Mouse (Mus musculus) hindbrain, embryonic 15.5 days (tissue): ENCODE measurements around the gene Cpxm2. TPM values are rescaled to one million over a fixed set of nuclear protein-coding genes. Genes with fewer than 3 reads are reported as not detected.

Experiments
- ATAC-seq: fragments of 200-750 bp; cut with Nextera tagmentation; 2 replicates; pipeline ENCODE4 v1.8.0; 2017; ENCODE audit warnings: low read depth, moderate number of reproducible peaks, moderate TSS enrichment; ENCODE audit not compliant: low FRiP score
- H3K27ac ChIP-seq: fragments of 300-500 bp; sonication (generic); replicated peaks from 2 replicates; pipeline ENCODE4 v1.5.1; 2015; ENCODE audit warnings: mild to moderate bottlenecking, inconsistent platforms
- H3K27me3 ChIP-seq: fragments of 300-500 bp; sonication (generic); 2 replicates; pipeline ENCODE4 v1.6.1; 2015; ENCODE audit warnings: control low read depth, inconsistent platforms
- H3K36me3 ChIP-seq: fragments of 300-500 bp; sonication (generic); 2 replicates; pipeline ENCODE4 v1.6.1; 2015; ENCODE audit warnings: control low read depth, inconsistent platforms
- H3K4me1 ChIP-seq: fragments of 300-500 bp; sonication (generic); replicated peaks from 2 replicates; pipeline ENCODE4 v1.6.1; 2015; ENCODE audit warnings: control low read depth, inconsistent platforms
- H3K4me2 ChIP-seq: fragments of 300-500 bp; sonication (generic); 2 replicates; pipeline ENCODE4 v1.6.1; 2015; ENCODE audit warnings: moderate library complexity, mild to moderate bottlenecking, inconsistent platforms
- H3K4me3 ChIP-seq: fragments of 300-500 bp; sonication (generic); 2 replicates; pipeline ENCODE4 v1.5.1; 2015; ENCODE audit warnings: mild to moderate bottlenecking, inconsistent platforms
- H3K9ac ChIP-seq: fragments of 300-500 bp; sonication (generic); 2 replicates; pipeline ENCODE4 v1.6.1; 2015; ENCODE audit warnings: inconsistent platforms
- H3K9me3 ChIP-seq: fragments of 300-500 bp; sonication (generic); 2 replicates; pipeline ENCODE4 v1.6.1; 2016; ENCODE audit warnings: control low read depth, inconsistent platforms
- WGBS: fragments of 180-500 bp; shearing (Covaris S2); methylation state at CpG from one replicate; pipeline ENCODE4 v1.1.7; 2015; 5-methylcytosine and 5-hydroxymethylcytosine counted together
- polyA plus RNA-seq: library from polyadenylated mRNA; unstranded; fragments of >200 nt; fragmentation: Nextera tagmentation; extraction: Ambion mirVana; gene quantifications from 2 replicates; pipeline ENCODE4 v1.2.1, GENCODE M21; 2015

Gene Cpxm2
- polyA plus RNA-seq, 1 experiment from 2014 or later = 0.82 TPM

- Histone ChIP-seq H3K27ac (no peak overlapping the region), H3K4me3 (no peak overlapping the region), H3K9me3 (no peaks in the 10 kb centered on the region), H3K36me3 (no peaks in the 10 kb centered on the region), H3K27me3 (no peaks in the 10 kb centered on the region), H3K4me2 (no peak overlapping the region), H3K9ac (no peak overlapping the region), H3K4me1 (no peaks in the 10 kb centered on the region)
- WGBS = 84% methylated on average over 6 of the region's 6 CpGs
- ATAC-seq = no peak
These were observed 83.5 kb downstream of the Cpxm2 start for GRCm38 (mm10) chr7:132070877-132071625.

GRCm38 (mm10) chr7:132067951-132068350 lies 86.6 kb downstream of the Cpxm2 start:
- Histone ChIP-seq H3K36me3 (no peaks in the 10 kb centered on the region), H3K4me2 (no peak overlapping the region), H3K9me3 (no peaks in the 10 kb centered on the region), H3K9ac (no peak overlapping the region), H3K27me3 (no peaks in the 10 kb centered on the region), H3K27ac (no peak overlapping the region), H3K4me1 (no peaks in the 10 kb centered on the region), H3K4me3 (no peak overlapping the region)
- WGBS = 89% methylated on average over 5 of the region's 5 CpGs
- no peak for ATAC-seq

DNA sequence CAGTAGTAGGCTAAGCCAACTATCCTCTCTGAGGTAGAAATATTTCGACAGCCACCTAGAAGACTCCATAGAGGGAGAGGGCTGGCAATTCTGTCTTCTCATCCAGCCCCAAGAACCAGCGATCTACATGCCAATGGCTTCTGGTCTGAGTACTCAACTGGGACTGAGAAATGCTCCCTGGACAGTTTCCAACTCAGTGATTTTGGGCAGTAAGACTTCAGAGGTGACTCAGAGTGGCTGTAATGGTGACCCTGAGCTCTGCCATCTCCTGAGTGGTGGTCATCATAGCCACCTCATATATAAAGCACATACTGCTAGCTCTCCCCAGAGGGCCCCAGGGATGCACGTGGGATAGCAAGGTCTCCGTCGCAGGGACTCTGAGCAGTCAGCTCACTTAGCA lies 87.0 kb downstream of the Cpxm2 start:
- Histone ChIP-seq H3K36me3 (no peaks in the 10 kb centered on the region), H3K9ac (no peak overlapping the region), H3K4me3 (no peak overlapping the region), H3K9me3 (no peaks in the 10 kb centered on the region), H3K4me1 (no peaks in the 10 kb centered on the region), H3K4me2 (no peak overlapping the region), H3K27ac (no peak overlapping the region), H3K27me3 (no peaks in the 10 kb centered on the region)
- WGBS = 83% methylated on average over 5 of the region's 5 CpGs
- no peak for ATAC-seq

DNA sequence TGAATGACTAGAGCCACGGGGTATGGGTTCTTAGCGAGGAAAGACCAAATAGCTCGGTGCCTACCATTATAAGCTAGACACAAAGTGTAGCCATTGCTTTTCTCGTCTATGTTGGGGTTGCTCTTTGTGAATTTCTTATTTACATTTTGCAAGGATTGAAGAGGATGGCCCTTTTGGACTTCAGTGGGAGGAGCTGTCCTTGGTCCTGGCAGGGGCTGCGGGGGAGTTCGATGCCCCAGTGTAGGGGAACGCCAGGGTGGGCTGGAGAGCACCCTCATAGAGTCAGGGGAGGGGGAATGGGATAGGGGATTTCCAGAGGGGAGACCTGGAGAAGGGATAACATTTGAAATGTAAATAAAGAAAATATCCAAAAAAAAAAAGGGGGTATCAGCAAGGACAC lies 94.4 kb downstream of the Cpxm2 start:
- Histone ChIP-seq H3K4me1 (peaks cover 7% of the 10 kb centered on the region), H3K4me3 (no peak overlapping the region), H3K27me3 (no peaks in the 10 kb centered on the region), H3K9ac (no peak overlapping the region), H3K4me2 (no peak overlapping the region), H3K9me3 (no peaks in the 10 kb centered on the region), H3K27ac (no peak overlapping the region), H3K36me3 (no peaks in the 10 kb centered on the region)
- no peak for ATAC-seq
- WGBS = 83% methylated on average over 7 of the region's 7 CpGs

- Histone ChIP-seq H3K27me3 (no peaks in the 10 kb centered on the region), H3K9me3 (no peaks in the 10 kb centered on the region), H3K4me2 (no peak overlapping the region), H3K36me3 (no peaks in the 10 kb centered on the region), H3K27ac (no peak overlapping the region), H3K4me1 (peaks cover 7% of the 10 kb centered on the region), H3K9ac (no peak overlapping the region), H3K4me3 (no peak overlapping the region)
- 37% methylated on average over 7 of the region's 7 CpGs for WGBS
- ATAC-seq = peak; percentile 34; the same call in 1 of the 2 replicates
These were observed 98.0 kb downstream of the Cpxm2 start for GRCm38 (mm10) chr7:132056565-132056964.

DNA sequence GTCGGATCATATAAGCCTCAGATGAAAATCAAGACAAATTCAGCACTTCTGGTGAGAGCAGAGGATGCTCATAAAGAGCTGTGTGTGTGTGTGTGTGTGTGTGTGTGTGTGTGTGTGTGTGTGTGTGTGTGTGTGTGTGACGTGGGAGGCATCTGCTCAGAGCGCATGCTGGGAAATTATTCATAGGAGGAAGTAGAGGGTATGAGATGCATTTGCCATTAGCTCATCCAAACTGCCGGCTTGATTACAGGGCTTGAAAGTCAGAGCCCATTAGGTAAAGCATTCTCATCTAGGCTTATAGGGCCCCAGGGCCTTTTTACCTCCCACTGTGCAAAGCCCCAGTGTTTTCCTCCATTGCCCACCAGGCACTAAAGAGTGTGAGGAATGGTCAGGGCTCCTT lies 107.9 kb downstream of the Cpxm2 start:
- Histone ChIP-seq H3K9me3 (no peaks in the 10 kb centered on the region), H3K4me1 (peaks cover 15% of the 10 kb centered on the region), H3K9ac (no peak overlapping the region), H3K4me3 (no peak overlapping the region), H3K36me3 (no peaks in the 10 kb centered on the region), H3K27me3 (no peaks in the 10 kb centered on the region), H3K27ac (no peak overlapping the region), H3K4me2 (no peak overlapping the region)
- ATAC-seq = no peak
- WGBS = 34% methylated on average over 4 of the region's 4 CpGs

DNA sequence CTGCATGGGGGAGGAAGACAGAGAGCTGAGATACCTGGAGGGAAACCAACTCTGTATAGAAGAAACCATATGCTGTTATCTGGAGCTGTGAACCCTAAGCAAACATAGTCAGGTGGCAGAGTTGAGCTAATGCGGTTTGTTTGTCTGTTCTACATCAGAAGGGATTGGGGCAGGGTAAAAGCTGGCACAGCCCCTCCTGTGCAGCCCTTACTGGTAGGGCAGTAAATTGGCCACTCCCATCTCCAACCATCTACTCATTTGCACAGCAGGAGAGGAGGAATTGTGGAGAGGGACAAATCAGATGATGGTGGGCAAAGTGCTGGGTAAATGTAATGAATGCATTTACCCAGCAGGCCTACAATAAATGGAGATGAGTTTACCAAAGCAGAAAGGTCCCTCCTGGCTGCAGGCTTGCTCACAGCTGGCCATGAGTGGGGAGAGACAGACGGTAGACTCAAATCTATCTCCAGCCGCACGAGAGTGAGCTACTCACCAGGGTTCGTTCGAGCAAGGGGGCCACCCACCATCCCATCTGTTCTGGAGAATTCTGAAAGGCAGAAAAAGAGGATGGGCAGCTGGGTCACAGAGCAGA lies 122.5 kb downstream of the Cpxm2 start:
- ATAC-seq = no peak
- H3K36me3 ChIP-seq = no peaks in the 10 kb centered on the region
- H3K27me3 ChIP-seq = no peaks in the 10 kb centered on the region
- H3K4me1 ChIP-seq = 0 out of 2 replicates have a peak, but pooled peaks cover 5% of the 10 kb centered on the region
- WGBS = 34% methylated on average over 6 of the region's 6 CpGs
- no peak overlapping the region for H3K27ac ChIP-seq
- H3K9ac ChIP-seq = no peak overlapping the region
- H3K4me3 ChIP-seq = no peak overlapping the region
- H3K4me2 ChIP-seq = no peak overlapping the region
- no peaks in the 10 kb centered on the region for H3K9me3 ChIP-seq

GRCm38 (mm10) chr7:132026671-132027070 lies 127.9 kb downstream of the Cpxm2 start:
- Histone ChIP-seq H3K4me1 (0 out of 2 replicates have a peak, but pooled peaks cover under 1% of the 10 kb centered on the region), H3K4me2 (no peak overlapping the region), H3K36me3 (no peaks in the 10 kb centered on the region), H3K27me3 (no peaks in the 10 kb centered on the region), H3K9ac (no peak overlapping the region), H3K4me3 (no peak overlapping the region), H3K27ac (no peak overlapping the region), H3K9me3 (no peaks in the 10 kb centered on the region)
- ATAC-seq = no peak
- 81% methylated on average over 6 of the region's 6 CpGs for WGBS

- no peak overlapping the region for H3K4me2 ChIP-seq
- no peak overlapping the region for H3K4me3 ChIP-seq
- ATAC-seq = no peak
- H3K27ac ChIP-seq = no peak overlapping the region
- WGBS = 63% methylated on average over 6 of the region's 6 CpGs
- no peaks in the 10 kb centered on the region for H3K36me3 ChIP-seq
- no peaks in the 10 kb centered on the region for H3K27me3 ChIP-seq
- no peaks in the 10 kb centered on the region for H3K4me1 ChIP-seq
- H3K9ac ChIP-seq = no peak overlapping the region
- no peaks in the 10 kb centered on the region for H3K9me3 ChIP-seq
These were observed 128.9 kb downstream of the Cpxm2 start for GRCm38 (mm10) chr7:132025591-132025990.

- Histone ChIP-seq H3K4me1 (peaks cover 18% of the 10 kb centered on the region), H3K36me3 (no peaks in the 10 kb centered on the region), H3K4me2 (no peak overlapping the region), H3K9ac (no peak overlapping the region), H3K27ac (no peak overlapping the region), H3K27me3 (no peaks in the 10 kb centered on the region), H3K4me3 (no peak overlapping the region), H3K9me3 (no peaks in the 10 kb centered on the region)
- 80% methylated on average over 3 of the region's 3 CpGs for WGBS
- no peak for ATAC-seq
These were observed 138.6 kb downstream of the Cpxm2 start for GRCm38 (mm10) chr7:132015933-132016332.

GRCm38 (mm10) chr7:132015193-132015592 lies 139.3 kb downstream of the Cpxm2 start:
- no peak overlapping the region for H3K9ac ChIP-seq
- no peak for ATAC-seq
- no peak overlapping the region for H3K27ac ChIP-seq
- H3K4me3 ChIP-seq = no peak overlapping the region
- H3K27me3 ChIP-seq = no peaks in the 10 kb centered on the region
- H3K4me1 ChIP-seq = peaks cover 18% of the 10 kb centered on the region
- no peaks in the 10 kb centered on the region for H3K36me3 ChIP-seq
- 24% methylated on average over 3 of the region's 3 CpGs for WGBS
- H3K4me2 ChIP-seq = no peak overlapping the region
- no peaks in the 10 kb centered on the region for H3K9me3 ChIP-seq

DNA sequence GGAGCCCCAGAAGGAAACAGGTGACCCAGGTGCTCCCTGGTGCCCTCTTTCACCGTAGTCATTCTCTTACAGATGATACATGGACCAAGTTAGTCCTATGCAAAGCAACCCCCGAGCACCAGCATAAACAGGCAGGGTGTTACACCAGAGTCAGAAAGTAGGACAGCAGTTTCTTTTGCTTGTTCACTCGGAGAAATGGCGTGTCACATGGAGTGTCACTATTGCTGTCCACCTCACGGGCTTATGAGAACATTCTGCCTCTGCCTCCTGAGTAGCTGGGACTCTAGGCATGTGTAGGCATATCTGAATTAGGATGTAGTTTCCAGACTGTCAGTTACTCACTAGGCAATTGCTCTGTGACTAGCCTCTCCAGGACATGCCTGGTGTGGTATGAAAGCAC lies 140.6 kb downstream of the Cpxm2 start:
- Histone ChIP-seq H3K9ac (no peak overlapping the region), H3K4me3 (no peak overlapping the region), H3K4me2 (no peak overlapping the region), H3K36me3 (no peaks in the 10 kb centered on the region), H3K27me3 (no peaks in the 10 kb centered on the region), H3K4me1 (peaks cover 18% of the 10 kb centered on the region), H3K9me3 (no peaks in the 10 kb centered on the region), H3K27ac (no peak overlapping the region)
- ATAC-seq = no peak
- WGBS = 70% methylated on average over 5 of the region's 5 CpGs
